Comparison of ENCODE assay signal across 9 mouse cellular contexts in genomic region chr7:75655180-75656074, GRCm38 (mm10).
DNase-seq lines count a peak whose midpoint lies in the region; ATAC-seq and TF ChIP-seq lines count a peak whose summit lies in the region.
"Had no signal": no experiment of that assay in that cellular context is flagged by ENCODE, and none has a peak within 500 bp of the region (broad histone marks: within the 10 kb centered on the region; RNA-seq: fewer than 3 reads in every experiment).

No protein-coding gene starts in this region.

- DNase-seq in kidney, postnatal 14 days = no peak
- DNase-seq in liver, postnatal 0 days = no peak
- DNase-seq in forebrain, postnatal 0 days = no peak
- no peak for DNase-seq in layer of hippocampus, adult 9-11 months
- no peak for DNase-seq in urinary bladder, postnatal 10 days (ENCODE audit: low spot score)

- H3K4me3 ChIP-seq in kidney, embryonic 16.5 days (ENCODE audit: low read length) = no peak overlapping the region
- peak overlapping the region; percentile 74 for H3K4me3 ChIP-seq in bone marrow macrophage, adult 2 months (ENCODE audit: insufficient read depth, low read length)
- H3K4me3 ChIP-seq in liver, postnatal 0 days (ENCODE audit: low read depth, low read length) = peak overlapping the region; percentile 52
- H3K4me3 ChIP-seq in forebrain, postnatal 0 days (ENCODE audit: low read depth, low read length) = no peak overlapping the region
- H3K4me3 ChIP-seq: midbrain, embryonic 13.5 days had no signal

- 80% methylated on average over 11 of the region's 11 CpGs for WGBS in kidney, embryonic 16.5 days
- WGBS in liver, postnatal 0 days (ENCODE audit: insufficient replicate concordance) = 23% methylated on average over 11 of the region's 11 CpGs
- 70% methylated on average over 11 of the region's 11 CpGs for WGBS in forebrain, postnatal 0 days

- no peak for TF ChIP-seq CTCF in bone marrow macrophage, adult 2 months (IDR thresholded peaks at IDR 0.05; ENCODE audit: low read depth, low read length)
- no peak for TF ChIP-seq CTCF in liver, postnatal 0 days (IDR thresholded peaks at IDR 0.05; ENCODE audit: low read depth)
- no peak for TF ChIP-seq CTCF in forebrain, postnatal 0 days (IDR thresholded peaks at IDR 0.05; ENCODE audit: low read depth)

- no peak for TF ChIP-seq EP300 in liver, postnatal 0 days (IDR thresholded peaks at IDR 0.05; ENCODE audit: low read depth)

- TF ChIP-seq POLR2A in bone marrow macrophage, adult 2 months (IDR thresholded peaks at IDR 0.05; ENCODE audit: borderline replicate concordance, low read depth, low read length) = no peak

- no peaks in the 10 kb centered on the region for H3K9me3 ChIP-seq in kidney, embryonic 16.5 days (ENCODE audit: low read length)
- no peaks in the 10 kb centered on the region for H3K9me3 ChIP-seq in liver, postnatal 0 days (ENCODE audit: low read length)
- no peaks in the 10 kb centered on the region for H3K9me3 ChIP-seq in forebrain, postnatal 0 days (ENCODE audit: low read length)
- H3K9me3 ChIP-seq: midbrain, embryonic 13.5 days had no signal

- H3K4me1 ChIP-seq in kidney, embryonic 16.5 days (ENCODE audit: insufficient read depth, low read length) = peaks cover 11% of the 10 kb centered on the region; the same call in 1 of the 2 replicates
- H3K4me1 ChIP-seq in bone marrow macrophage, adult 2 months (ENCODE audit: control insufficient read depth, insufficient read depth, low read length) = peaks cover 30% of the 10 kb centered on the region
- H3K4me1 ChIP-seq in liver, postnatal 0 days (ENCODE audit: insufficient read depth) = peaks cover 24% of the 10 kb centered on the region
- no peaks in the 10 kb centered on the region for H3K4me1 ChIP-seq in forebrain, postnatal 0 days (ENCODE audit: insufficient read depth)
- H3K4me1 ChIP-seq: midbrain, embryonic 13.5 days had no signal

- no peak overlapping the region for H3K9ac ChIP-seq in kidney, embryonic 16.5 days (replicated peaks; ENCODE audit: low read length)
- peak overlapping the region; percentile 63 for H3K9ac ChIP-seq in liver, postnatal 0 days (replicated peaks)
- H3K9ac ChIP-seq in forebrain, postnatal 0 days = no peak overlapping the region
- H3K9ac ChIP-seq: midbrain, embryonic 13.5 days had no signal

- H3K4me2 ChIP-seq in kidney, embryonic 16.5 days (replicated peaks; ENCODE audit: low read depth, low read length) = peak overlapping the region; percentile 15; the same call in 1 of the 2 replicates
- H3K4me2 ChIP-seq in liver, postnatal 0 days (ENCODE audit: low read depth, low read length) = peak overlapping the region; percentile 82
- H3K4me2 ChIP-seq in forebrain, postnatal 0 days (ENCODE audit: low read depth) = no peak overlapping the region
- H3K4me2 ChIP-seq: midbrain, embryonic 13.5 days had no signal

- no peaks in the 10 kb centered on the region for H3K36me3 ChIP-seq in kidney, embryonic 16.5 days (ENCODE audit: insufficient read depth, low read length)
- 0 out of 2 replicates have a peak, but pooled peaks cover 4% of the 10 kb centered on the region for H3K36me3 ChIP-seq in liver, postnatal 0 days (replicated peaks; ENCODE audit: insufficient read depth, low read length)
- H3K36me3 ChIP-seq in forebrain, postnatal 0 days (ENCODE audit: insufficient read depth) = no peaks in the 10 kb centered on the region
- H3K36me3 ChIP-seq: midbrain, embryonic 13.5 days had no signal

- ATAC-seq in kidney, embryonic 16.5 days (ENCODE audit: low FRiP score, low TSS enrichment) = no peak
- ATAC-seq in CD4-positive, CD25-positive, alpha-beta regulatory T cell, adult 4 months = peak; percentile 56
- peak; percentile 55 for ATAC-seq in liver, postnatal 0 days
- no peak for ATAC-seq in forebrain, postnatal 0 days
- ATAC-seq: midbrain, embryonic 13.5 days had no signal

- no peak overlapping the region for H3K27ac ChIP-seq in kidney, embryonic 16.5 days (ENCODE audit: low read length)
- H3K27ac ChIP-seq in bone marrow macrophage, adult 2 months (ENCODE audit: insufficient read depth, low read depth, low read length) = peak overlapping the region; percentile 95
- H3K27ac ChIP-seq in liver, postnatal 0 days (ENCODE audit: low read depth) = peak overlapping the region; percentile 75
- no peak overlapping the region for H3K27ac ChIP-seq in forebrain, postnatal 0 days (ENCODE audit: low read depth, low read length)
- H3K27ac ChIP-seq: midbrain, embryonic 13.5 days had no signal

- H3K27me3 ChIP-seq in kidney, embryonic 16.5 days (ENCODE audit: insufficient read depth, low read length) = no peaks in the 10 kb centered on the region
- H3K27me3 ChIP-seq in liver, postnatal 0 days (ENCODE audit: insufficient read depth, low read length) = no peaks in the 10 kb centered on the region
- H3K27me3 ChIP-seq in forebrain, postnatal 0 days (ENCODE audit: insufficient read depth, low read length) = no peaks in the 10 kb centered on the region
- H3K27me3 ChIP-seq: midbrain, embryonic 13.5 days had no signal

Comparison
In these comparisons a context has a peak if more than half of its experiments do, and no peak if none do; other contexts are left out.
1. ATAC-seq: peak in CD4-positive, CD25-positive, alpha-beta regulatory T cell, adult 4 months (single experiment) and liver, postnatal 0 days (single experiment); none in kidney, embryonic 16.5 days (single experiment) and forebrain, postnatal 0 days (single experiment).
2. H3K27ac ChIP-seq: peak in bone marrow macrophage, adult 2 months (single experiment) and liver, postnatal 0 days (single experiment); none in kidney, embryonic 16.5 days (single experiment) and forebrain, postnatal 0 days (single experiment).
3. H3K4me3 ChIP-seq: peak in bone marrow macrophage, adult 2 months (single experiment) and liver, postnatal 0 days (single experiment); none in kidney, embryonic 16.5 days (single experiment) and forebrain, postnatal 0 days (single experiment).